Mouse (Mus musculus) brain, embryonic 14.5 days (tissue): ENCODE measurements around the gene Kirrel2. TPM values are rescaled to one million over a fixed set of nuclear protein-coding genes. Genes with fewer than 3 reads are reported as not detected.
A peak's percentile ranks its signal among the peaks of the same experiment; 100 is the strongest.
"Not testable (repeated sequence)": the region's sequence is repeated elsewhere in the genome, so short reads cannot be mapped to it uniquely, and the experiment has no call there.

ENCODE experiments used
- DNase-seq: peaks from one replicate; pipeline ENCODE4 v3.0.0-alpha.2; 2011; ENCODE audit warnings: low read depth
- CTCF ChIP-seq: fragments of 200-500 bp; IDR thresholded peaks from 2 replicates; pipeline ENCODE4 v1.5.1; 2012; ENCODE audit warnings: inconsistent platforms, mild to moderate bottlenecking, moderate library complexity, borderline replicate concordance; ENCODE audit not compliant: insufficient read depth, insufficient read length; ENCODE audit errors: extremely low read depth
- POLR2A ChIP-seq: fragments of 200-500 bp; IDR thresholded peaks from 2 replicates; pipeline ENCODE4 v1.6.1; 2012; ENCODE audit warnings: mild to moderate bottlenecking, inconsistent platforms, borderline replicate concordance; ENCODE audit not compliant: poor library complexity, insufficient read depth, insufficient read length, severe bottlenecking; ENCODE audit errors: extremely low read depth
- polyA plus RNA-seq: library from polyadenylated mRNA; depleted of rRNA; stranded (reverse); fragments of >200 nt; gene quantifications from 2 replicates; pipeline ENCODE4 v1.2.3, GENCODE M21; 2012; rRNA removed

Gene Kirrel2
- polyA plus RNA-seq, result 0.85 and 3.3 TPM in 2 replicates

DNA sequence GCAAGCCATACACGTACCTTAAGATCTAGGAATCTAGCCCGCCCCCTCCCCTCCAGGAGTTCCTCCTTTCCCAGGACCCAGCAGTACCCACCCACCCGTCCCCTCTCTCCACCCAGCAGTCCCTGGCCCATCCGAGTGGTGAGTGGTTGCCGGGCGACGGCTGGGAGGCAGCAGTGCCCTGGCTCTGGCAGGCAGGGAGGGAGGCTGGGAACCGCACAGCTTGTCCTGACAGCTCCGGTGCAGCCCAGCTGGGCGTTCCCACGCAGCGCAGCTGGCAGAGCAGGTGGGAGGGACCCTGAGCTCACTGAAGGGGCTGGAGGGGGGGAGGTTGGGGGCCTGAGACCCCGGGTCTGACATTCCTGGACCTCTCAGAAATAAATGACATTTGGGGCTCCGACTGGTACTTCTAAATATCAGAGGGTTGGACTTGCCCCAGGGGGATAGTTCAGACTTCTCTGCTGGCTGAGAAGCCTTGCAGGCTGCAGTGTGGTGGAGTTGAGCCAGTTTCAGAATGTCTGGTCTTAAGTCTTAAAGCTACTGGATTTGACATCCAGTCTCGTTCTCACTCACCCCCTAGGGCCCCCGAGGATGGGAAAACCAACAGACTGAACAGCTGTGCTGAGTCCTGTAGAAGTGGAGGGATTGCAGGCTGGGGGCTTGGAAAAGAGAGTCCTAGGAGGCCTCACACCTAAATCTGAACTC, at the start of gene Kirrel2, which contains the start of gene Nphs1:
TSS of gene Kirrel2 (minus strand) at position 62 of the 702 bp plus-strand sequence.
TSS of gene Nphs1 (plus strand) at position 687 of the 702 bp plus-strand sequence.
- TF ChIP-seq CTCF (no peak), POLR2A (no peak)
- DNase-seq, result peak; percentile 79

DNA sequence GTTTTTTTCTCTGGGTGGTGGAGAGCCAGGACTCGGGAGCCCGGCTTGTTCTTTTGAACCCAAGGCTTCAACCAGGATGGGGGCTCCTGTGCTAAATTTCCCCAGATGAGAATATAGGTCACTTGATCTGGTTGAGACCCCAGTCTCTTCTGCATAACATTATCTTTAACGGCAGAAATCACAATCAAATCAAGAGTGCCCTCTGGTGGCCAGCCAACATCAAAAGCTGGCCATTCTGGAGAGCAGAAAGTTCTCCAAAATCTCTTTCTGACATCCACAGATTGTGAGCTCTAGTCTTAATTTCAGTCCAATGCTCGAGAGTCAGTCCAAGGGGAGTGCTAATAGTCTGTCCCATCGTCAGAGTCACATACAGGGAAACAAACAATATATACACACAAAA, 43.7 kb upstream of the Kirrel2 start:
- not testable (repeated sequence) for DNase-seq
- TF ChIP-seq CTCF, result peak; percentile 37; the same call in 1 of the 2 replicates

DNA sequence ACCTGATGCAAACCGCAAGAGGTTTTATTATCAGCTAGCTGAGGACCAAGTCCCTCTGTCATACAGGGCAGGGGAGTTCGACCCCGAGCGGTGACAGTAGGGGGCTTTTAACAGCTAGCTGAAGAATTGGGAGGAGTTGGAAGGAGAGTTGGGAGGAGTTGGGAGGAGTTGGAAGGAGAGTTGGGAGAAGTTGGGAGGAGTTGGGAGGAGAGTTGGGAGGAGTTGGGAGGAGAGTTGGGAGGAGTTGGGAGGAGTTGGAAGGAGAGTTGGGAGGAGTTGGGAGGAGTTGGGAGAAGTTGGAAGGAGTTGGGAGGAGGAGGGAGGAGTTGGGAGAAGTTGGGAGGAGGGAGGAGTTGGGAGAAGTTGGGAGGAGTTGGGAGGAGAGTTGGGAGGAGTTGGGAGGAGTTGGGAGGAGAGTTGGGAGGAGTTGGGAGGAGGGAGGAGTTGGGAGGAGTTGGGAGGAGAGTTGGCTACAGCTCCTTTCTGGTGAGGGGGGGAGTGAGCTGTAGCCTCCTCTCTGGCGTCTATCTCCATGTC, 38.1 kb upstream of the Kirrel2 start:
- not testable (repeated sequence) for DNase-seq

DNA sequence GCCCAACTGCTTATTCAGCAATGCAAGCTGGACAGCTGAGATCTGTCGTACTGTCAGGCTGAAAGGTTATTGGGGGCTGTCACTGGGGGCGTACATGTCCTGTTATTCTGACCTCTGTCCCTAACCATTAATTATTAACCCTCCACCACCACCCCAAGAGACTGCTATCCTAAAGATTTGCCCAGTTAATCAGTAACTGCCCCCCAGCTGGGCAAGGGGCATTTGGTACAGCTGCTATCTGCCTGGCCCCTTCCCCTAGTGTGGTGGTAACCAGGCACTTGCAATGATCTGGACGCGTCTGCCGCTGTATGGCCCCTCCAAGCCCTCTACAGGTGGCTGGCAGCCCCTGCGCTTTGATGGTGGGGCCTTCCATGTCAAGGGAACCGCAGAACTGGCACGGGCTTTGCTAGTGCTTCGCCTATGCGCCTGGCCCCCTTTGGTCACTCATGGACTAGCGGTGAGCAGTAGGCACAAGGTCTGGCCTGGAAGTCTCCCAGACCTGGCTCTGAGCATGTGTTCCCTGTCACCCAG, 36.0 kb upstream of the Kirrel2 start, which contains the start of gene Prodh2:
TSS of gene Prodh2 (plus strand) at position 222 of the 531 bp plus-strand sequence.
- DNase-seq, result no peak
- TF ChIP-seq CTCF (no peak), POLR2A (no peak)

DNA sequence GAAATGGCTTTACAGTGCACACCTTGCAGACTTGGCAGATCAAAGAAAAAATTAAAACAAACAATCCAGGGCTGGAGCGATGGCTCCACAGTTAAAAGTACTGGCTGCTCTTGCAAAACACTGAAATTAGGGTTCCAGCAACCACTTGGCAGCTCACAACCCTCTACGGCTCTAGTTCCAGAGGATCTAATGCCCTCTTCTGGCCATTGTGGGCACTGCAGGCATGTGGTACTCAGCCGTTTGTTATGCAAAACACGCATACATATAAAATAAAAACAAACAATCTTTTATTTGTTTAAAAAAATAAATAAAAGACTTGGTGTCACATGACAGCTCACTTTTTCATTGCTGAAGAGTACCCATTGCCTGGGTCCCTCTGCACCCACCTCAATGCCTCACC, 35.3 kb upstream of the Kirrel2 start:
- TF ChIP-seq POLR2A (no peak), CTCF (peak; percentile 77; the same call in 1 of the 2 replicates)
- peak; percentile 86 for DNase-seq

DNA sequence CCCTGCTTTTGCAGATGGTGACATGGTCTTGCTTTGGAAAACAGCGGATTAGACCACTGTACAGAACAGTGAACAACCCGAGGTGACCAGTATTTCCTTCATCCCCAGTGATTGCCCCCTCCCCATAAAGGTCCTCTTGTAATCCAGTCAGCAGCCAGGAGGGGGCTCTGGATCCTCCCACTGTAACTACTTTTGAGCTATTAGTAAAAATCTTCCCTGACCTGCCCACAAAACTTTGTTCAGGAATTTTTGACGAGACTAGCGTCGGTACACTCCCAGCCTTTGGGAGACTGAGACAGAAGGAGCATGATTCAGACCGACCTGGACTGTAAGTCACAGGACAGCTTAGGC, 33.4 kb upstream of the Kirrel2 start:
- no peak for DNase-seq
- peak; percentile 33; the same call in 1 of the 2 replicates for TF ChIP-seq CTCF
- TF ChIP-seq POLR2A, result no peak

DNA sequence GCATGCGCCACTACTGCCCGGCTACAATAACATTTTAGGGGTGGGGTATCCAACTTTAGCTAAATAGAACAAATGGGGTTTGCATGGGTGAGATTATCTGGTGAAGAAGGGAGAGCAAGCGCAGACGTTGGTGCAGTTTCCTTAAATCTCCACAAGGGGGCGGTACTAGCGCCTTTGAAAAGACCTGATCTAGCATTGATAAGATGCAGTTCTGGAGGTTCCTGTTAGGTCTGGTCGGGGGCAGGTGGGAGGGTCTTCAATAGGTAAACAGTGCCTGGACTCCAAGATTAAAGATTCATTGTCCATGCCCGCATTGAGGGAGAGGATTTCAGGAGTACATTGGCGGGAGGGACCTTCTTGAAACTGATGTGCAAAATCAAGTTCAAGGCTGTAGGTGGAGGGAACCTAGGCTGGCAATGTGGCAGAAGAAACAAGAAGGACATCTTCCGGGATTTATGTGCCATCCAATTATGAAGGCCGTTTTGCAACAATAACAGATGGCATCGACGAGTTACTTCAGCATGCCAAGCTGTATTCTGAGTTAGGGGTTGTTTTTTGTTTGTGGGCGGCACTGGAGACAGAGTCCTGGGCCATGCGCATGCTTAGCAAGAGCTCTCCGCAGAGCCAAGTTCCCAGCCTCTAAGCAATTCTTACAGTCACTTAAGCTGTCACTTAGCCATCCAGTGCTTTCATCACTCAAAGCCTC, 32.9 kb upstream of the Kirrel2 start:
- TF ChIP-seq CTCF (peak; percentile 72; the same call in 1 of the 2 replicates), POLR2A (no peak)
- peak; percentile 57 for DNase-seq

DNA sequence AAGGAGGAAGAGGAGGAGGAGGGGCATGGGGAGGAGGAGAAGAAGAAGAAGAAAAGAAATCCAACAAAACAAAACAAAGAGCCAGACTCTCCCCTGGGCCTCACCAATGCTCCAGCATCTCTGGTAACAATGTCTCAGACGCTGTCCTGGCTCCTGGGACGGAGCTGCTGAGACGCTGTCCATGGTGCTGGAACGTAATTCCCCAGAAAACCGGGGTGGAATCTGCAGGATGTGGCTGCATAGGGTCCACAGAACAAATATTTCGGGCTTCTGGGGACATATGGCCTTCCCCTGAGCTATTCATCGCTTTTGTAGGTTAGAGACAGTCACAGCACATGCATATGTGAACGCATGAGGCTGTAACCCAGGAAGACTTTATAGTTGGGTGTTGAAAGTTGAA, 26.8 kb upstream of the Kirrel2 start:
- TF ChIP-seq POLR2A (no peak), CTCF (no peak)
- no peak for DNase-seq

DNA sequence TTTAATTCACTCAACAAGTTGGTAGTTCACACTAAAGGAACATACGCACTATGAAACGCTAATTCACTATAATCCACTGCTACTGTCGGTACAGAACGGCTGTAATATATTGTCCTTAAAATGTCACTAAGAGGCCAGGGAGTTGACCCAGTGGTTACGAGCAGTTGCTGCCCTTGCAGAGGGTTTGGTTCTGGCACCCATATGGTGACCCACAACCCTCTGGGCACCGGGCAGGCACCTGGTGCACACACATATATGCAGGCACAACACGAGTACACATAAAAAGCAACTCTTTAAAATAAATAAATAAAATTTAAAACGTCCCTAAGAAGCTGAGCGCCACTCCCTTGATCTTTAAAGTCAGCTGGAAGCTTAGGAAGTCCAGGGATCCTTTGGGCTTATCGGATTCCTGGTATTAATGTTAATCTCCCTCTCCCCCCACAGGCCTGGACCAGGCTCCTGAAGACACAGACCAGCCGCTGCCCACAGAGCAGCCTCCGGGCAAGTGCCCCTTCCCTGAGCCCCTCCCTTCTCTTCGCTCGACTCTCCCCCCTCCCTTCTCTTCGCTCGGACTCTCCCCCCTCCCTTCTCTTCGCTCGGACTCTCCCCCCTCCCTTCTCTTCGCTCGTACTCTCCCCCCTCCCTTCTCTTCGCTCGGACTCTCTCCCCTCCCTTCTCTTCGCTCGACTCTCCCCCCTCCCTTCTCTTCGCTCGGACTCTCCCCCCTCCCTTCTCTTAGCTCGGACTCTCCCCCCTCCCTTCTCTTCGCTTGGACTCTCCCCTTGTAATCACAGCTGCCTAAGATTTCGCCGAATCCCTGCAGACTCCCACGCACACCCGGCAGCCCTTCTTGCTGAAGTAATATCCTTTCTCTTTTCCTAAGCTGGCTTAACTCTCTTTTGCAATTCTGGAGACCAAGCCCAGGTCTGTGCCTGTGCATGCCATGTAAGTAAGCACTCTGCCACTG, 20.2 kb upstream of the Kirrel2 start:
- TF ChIP-seq CTCF (no peak), POLR2A (no peak)
- DNase-seq, result peak; percentile 85

GRCm38 (mm10) chr7:30476136-30476535, 18.6 kb upstream of the Kirrel2 start:
- DNase-seq, result not testable (repeated sequence)

DNA sequence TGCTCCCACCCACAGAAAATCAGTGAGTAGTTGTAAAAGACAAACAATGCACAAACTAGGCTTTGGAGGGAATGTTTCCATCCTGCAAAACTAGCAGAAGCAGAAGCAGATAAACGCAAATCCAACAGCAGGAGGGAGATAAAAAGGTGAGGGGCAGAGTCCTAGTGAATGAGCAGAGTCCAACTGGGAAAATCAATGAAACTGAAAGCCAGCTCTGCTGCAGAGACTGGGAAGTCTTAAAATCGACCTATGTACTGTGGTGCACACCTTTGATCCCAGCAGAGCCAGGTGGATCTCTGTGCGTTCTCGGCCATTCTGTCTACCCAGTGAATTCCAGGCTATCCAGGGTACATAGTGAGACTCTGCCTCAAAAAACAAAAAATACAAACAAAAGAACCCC, 17.5 kb upstream of the Kirrel2 start:
- no peak for DNase-seq
- no peak for TF ChIP-seq CTCF
- no peak for TF ChIP-seq POLR2A
